Mouse (Mus musculus): ENCODE measurements at regions not wholly inside any gene's neighbourhood (a gene's known extent, or its start where the extent isn't known, plus 50 kb on each side); places are given as distances from the start of the nearest gene placed in this dataset.

GRCm38 (mm10) chr19:21166939-21167338 is 105.1 kb upstream of the Zfand5 start:
- no peak for TF ChIP-seq CTCF (IDR thresholded peaks at IDR 0.05; ENCODE audit: control insufficient read depth, insufficient read depth, low read length)
- TF ChIP-seq POLR2A (IDR thresholded peaks at IDR 0.05; ENCODE audit: borderline replicate concordance, control insufficient read depth, low read depth, low read length), result no peak

Data from bone marrow, adult 2 months (tissue).